Mouse (Mus musculus) cerebellum, adult 9-10 months (tissue): ENCODE measurements around the gene Gm14443.
A peak's percentile ranks its signal among the peaks of the same experiment; 100 is the strongest.
"Not testable (repeated sequence)": the region's sequence is repeated elsewhere in the genome, so short reads cannot be mapped to it uniquely, and the experiment has no call there.

Source experiments
- DNase-seq: peaks from one replicate; pipeline ENCODE4 v3.0.0; 2022

The Gm14443 gene

GRCm38 (mm10) chr2:175175401-175176180 is at the start of gene Gm14443:
Gene Gm14443, minus strand, starts transcription at chr2:175175871.
- DNase-seq = not testable (repeated sequence)

- not testable (repeated sequence) for DNase-seq
Observed at GRCm38 (mm10) chr2:175206732-175207131, 31.1 kb upstream of the Gm14443 start, which contains the start of gene Gm14391. Gene Gm14391, minus strand, starts transcription at chr2:175206917.

- not testable (repeated sequence) for DNase-seq
Observed at GRCm38 (mm10) chr2:175179008-175179407, 3.3 kb upstream of the Gm14443 start.

- no peak for DNase-seq
Observed at GRCm38 (mm10) chr2:175176312-175176711, 641 bp upstream of the Gm14443 start.

GRCm38 (mm10) chr2:175174058-175174457 is 1.6 kb downstream of the Gm14443 start:
- not testable (repeated sequence) for DNase-seq

GRCm38 (mm10) chr2:175172906-175173595 is 2.6 kb downstream of the Gm14443 start:
- not testable (repeated sequence) for DNase-seq

- DNase-seq = no peak
Observed at GRCm38 (mm10) chr2:175172123-175172522, 3.5 kb downstream of the Gm14443 start.

- DNase-seq = not testable (repeated sequence)
Observed at GRCm38 (mm10) chr2:175166870-175167269, 8.8 kb downstream of the Gm14443 start.

GRCm38 (mm10) chr2:175165110-175165509 is 10.6 kb downstream of the Gm14443 start:
- not testable (repeated sequence) for DNase-seq

- not testable (repeated sequence) for DNase-seq
Observed at GRCm38 (mm10) chr2:175161438-175161837, 14.2 kb downstream of the Gm14443 start.

GRCm38 (mm10) chr2:175158642-175159041 is 17.0 kb downstream of the Gm14443 start:
- DNase-seq = no peak

GRCm38 (mm10) chr2:175156696-175157095 is 19.0 kb downstream of the Gm14443 start:
- DNase-seq = no peak

- DNase-seq = not testable (repeated sequence)
Observed at GRCm38 (mm10) chr2:175141993-175142295, 33.7 kb downstream of the Gm14443 start, which contains the start of gene Gm14399. Gene Gm14399, minus strand, starts transcription at chr2:175142012.

- DNase-seq = peak; percentile 48
Observed at GRCm38 (mm10) chr2:175141118-175141992, 34.3 kb downstream of the Gm14443 start.

GRCm38 (mm10) chr2:175140624-175141023 is 35.0 kb downstream of the Gm14443 start:
- not testable (repeated sequence) for DNase-seq
